Mouse (Mus musculus) fat pad, adult 2 months (tissue): ENCODE results near the gene Olfr382.
"Not testable (repeated sequence)": the region's sequence is repeated elsewhere in the genome, so short reads cannot be mapped to it uniquely, and the experiment has no call there.

Source experiments
- DNase-seq: peaks from one replicate; pipeline ENCODE4 v3.0.0-alpha.2; 2011; ENCODE audit warnings: low read depth, low spot score; ENCODE audit errors: extremely low read depth

The Olfr382 gene

DNA sequence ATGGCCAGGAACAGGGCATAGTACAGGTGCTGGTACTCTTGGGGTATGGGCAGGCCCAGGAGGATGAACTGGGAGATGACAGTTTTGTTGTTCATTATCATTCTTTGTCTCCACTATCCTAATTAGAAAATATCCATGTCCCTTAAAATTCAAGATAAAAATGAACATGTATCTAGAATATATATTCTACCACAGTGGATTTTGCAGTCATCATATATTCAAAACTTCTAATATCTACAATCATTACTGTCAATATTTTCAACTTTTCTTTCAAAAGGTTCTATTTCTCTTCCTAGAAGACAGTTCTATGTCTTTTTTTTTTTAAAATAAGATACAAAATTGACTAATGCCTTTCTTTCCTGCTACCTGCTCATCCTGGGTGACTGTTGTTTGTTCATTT lies at the start of gene Olfr382:
Olfr382 (minus strand) TSS at position 101 of the 400 bp plus-strand sequence.
- DNase-seq = no peak

DNA sequence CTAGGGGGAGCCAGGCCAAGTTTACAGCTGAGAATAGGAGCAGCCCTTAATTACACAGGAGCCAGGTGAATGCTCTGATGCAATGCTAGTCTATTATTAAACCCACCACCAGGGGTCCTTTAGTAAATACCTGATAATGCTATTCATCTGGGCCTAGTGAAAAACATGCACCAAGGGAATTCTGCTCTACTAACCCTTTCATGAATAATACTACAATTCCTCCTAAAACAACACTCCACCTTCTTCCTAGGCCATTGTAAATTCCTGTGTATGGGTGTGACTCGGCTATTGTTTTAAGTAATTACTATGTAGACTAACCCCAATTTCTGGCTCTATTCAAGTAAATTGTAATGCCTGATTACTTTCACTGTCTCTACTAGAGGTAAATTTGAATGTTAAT lies 12.0 kb upstream of the Olfr382 start:
- not testable (repeated sequence) for DNase-seq

DNA sequence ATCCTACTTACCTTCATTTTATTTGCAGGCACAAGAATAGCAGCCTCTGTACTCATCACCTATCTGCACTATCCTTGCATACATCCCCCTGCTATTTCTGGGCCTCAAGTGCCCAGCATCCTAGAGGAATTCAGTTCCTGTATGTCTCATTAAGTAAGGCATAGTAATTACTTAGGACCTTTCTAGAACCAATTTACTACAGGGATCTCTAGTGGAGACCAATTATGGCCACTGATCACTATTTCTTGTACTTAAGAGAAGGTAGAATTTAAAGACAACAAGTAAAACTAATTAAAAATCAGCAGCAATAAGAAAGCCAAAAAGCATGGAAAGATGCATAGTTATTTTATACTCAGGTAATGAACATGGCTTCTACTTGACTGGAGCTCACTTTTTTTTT lies 25.5 kb downstream of the Olfr382 start, which contains the start of gene Olfr381:
Olfr381 (minus strand) TSS at position 101 of the 400 bp plus-strand sequence.
- no peak for DNase-seq
